Mouse (Mus musculus) brain, embryonic 14.5 days (tissue): ENCODE measurements around the gene Itga9.

Source experiments
- CTCF ChIP-seq: fragments of 200-500 bp; IDR thresholded peaks from 2 replicates; pipeline ENCODE4 v1.5.1; 2012; ENCODE audit warnings: inconsistent platforms, mild to moderate bottlenecking, moderate library complexity, borderline replicate concordance; ENCODE audit not compliant: insufficient read depth, insufficient read length; ENCODE audit errors: extremely low read depth
- POLR2A ChIP-seq: fragments of 200-500 bp; IDR thresholded peaks from 2 replicates; pipeline ENCODE4 v1.6.1; 2012; ENCODE audit warnings: mild to moderate bottlenecking, inconsistent platforms, borderline replicate concordance; ENCODE audit not compliant: poor library complexity, insufficient read depth, insufficient read length, severe bottlenecking; ENCODE audit errors: extremely low read depth

- TF ChIP-seq POLR2A (no peak), CTCF (no peak)
Observed at GRCm38 (mm10) chr9:118944388-118944787, 337.9 kb downstream of the Itga9 start.
